Mouse (Mus musculus): ENCODE data around the gene Tram2.

GRCm38 (mm10) chr1:21025203-21025602, 53.8 kb downstream of the Tram2 start:
- TF ChIP-seq POLR2A (IDR thresholded peaks at IDR 0.05; ENCODE audit: extremely low read depth, insufficient read depth, low read length): no peak
- no peak for TF ChIP-seq CTCF (IDR thresholded peaks at IDR 0.05; ENCODE audit: low read depth, low read length)

All from liver, adult 2 months (tissue).